Mouse (Mus musculus): ENCODE data around the gene Abtb2. TPM values are rescaled to one million over a fixed set of nuclear protein-coding genes. Genes with fewer than 3 reads are reported as not detected.

Gene Abtb2
- total and polyA plus RNA-seq, 2 experiments from 2014 or later: 12.3 to 45.9 TPM

GRCm38 (mm10) chr2:103650314-103650879 lies 84.3 kb downstream of the Abtb2 start:
- DNase-seq (ENCODE audit: low spot score): peak; percentile 32
- H3K9me3 ChIP-seq (replicated peaks; ENCODE audit: control insufficient read depth, low read length): no peaks in the 10 kb centered on the region
- H3K4me1 ChIP-seq (ENCODE audit: control insufficient read depth, insufficient read depth): peaks cover 30% of the 10 kb centered on the region
- H3K27ac ChIP-seq (ENCODE audit: low read depth): peak overlapping the region; percentile 62
- H3K36me3 ChIP-seq (replicated peaks; ENCODE audit: control insufficient read depth, insufficient read depth, low read length): no peaks in the 10 kb centered on the region
- no peak overlapping the region for H3K4me3 ChIP-seq (ENCODE audit: low read depth, low read length)
- H3K27me3 ChIP-seq (ENCODE audit: control insufficient read depth, insufficient read depth, low read length): no peaks in the 10 kb centered on the region
- 0 out of 2 replicates have a peak, but pooled peaks have one; percentile 17 for ATAC-seq (ENCODE audit: insufficient read depth, low read depth)
- H3K4me2 ChIP-seq (ENCODE audit: low read depth, low read length): no peak overlapping the region
- H3K9ac ChIP-seq (replicated peaks; ENCODE audit: low read depth, low read length): no peak overlapping the region
- 62% methylated on average over 2 of the region's 2 CpGs for WGBS
- no peak for TF ChIP-seq CTCF (IDR thresholded peaks at IDR 0.05; ENCODE audit: low read depth)
- no peak for TF ChIP-seq EP300 (IDR thresholded peaks at IDR 0.05; ENCODE audit: low read depth)

DNA sequence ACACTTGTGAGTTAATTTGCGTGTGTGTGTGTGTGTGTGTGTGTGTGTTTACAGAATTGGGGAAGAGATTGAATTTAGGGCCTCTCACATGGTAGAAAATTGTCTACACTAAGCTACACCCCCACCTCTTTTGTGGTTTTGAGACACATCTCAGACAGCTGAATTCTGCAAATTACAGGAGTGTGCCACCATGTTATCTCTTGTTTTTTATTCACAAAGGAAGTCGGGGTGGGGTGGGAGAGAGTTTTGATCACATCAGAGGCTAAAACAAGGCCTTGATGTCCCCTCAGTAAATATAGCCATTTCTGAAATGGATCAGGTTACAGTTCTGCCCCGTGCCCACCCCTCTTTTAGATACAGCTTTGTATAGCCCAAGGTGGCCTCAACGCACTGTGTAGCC lies 86.0 kb downstream of the Abtb2 start:
- Histone ChIP-seq H3K4me3 (ENCODE audit: low read depth, low read length) (no peak overlapping the region), H3K27me3 (ENCODE audit: control insufficient read depth, insufficient read depth, low read length) (no peaks in the 10 kb centered on the region), H3K4me2 (ENCODE audit: low read depth, low read length) (no peak overlapping the region), H3K27ac (ENCODE audit: low read depth) (no peak overlapping the region), H3K36me3 (replicated peaks; ENCODE audit: control insufficient read depth, insufficient read depth, low read length) (no peaks in the 10 kb centered on the region), H3K4me1 (ENCODE audit: control insufficient read depth, insufficient read depth) (peaks cover 41% of the 10 kb centered on the region), H3K9ac (replicated peaks; ENCODE audit: low read depth, low read length) (no peak overlapping the region), H3K9me3 (replicated peaks; ENCODE audit: control insufficient read depth, low read length) (no peaks in the 10 kb centered on the region)
- no peak for DNase-seq (ENCODE audit: low spot score)
- TF ChIP-seq EP300 (IDR thresholded peaks at IDR 0.05; ENCODE audit: low read depth) (no peak), CTCF (IDR thresholded peaks at IDR 0.05; ENCODE audit: low read depth) (no peak)
- 63% methylated on average over 4 of the region's 4 CpGs for WGBS
- ATAC-seq (ENCODE audit: insufficient read depth, low read depth): no peak

DNA sequence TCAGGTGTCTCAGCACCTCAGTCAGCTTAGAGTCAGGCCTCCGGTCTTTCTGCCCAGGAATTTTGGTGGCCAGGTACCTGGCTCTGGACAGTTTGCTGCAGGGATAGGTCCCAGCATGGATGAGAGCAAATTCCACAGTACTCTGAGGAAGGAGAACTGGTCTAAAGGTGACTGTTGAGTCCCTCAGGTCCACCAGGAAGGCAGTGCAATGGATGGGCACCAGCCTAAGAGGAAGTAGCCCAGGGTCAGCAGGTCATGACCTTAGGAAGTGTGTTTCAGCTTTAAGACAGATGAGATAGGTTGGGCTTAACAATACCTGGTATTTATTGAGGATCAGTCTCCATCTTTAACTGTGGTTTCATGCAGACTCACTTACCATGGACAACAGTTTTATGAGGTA lies 88.9 kb downstream of the Abtb2 start:
- no peak overlapping the region for H3K4me2 ChIP-seq (ENCODE audit: low read depth, low read length)
- 77% methylated on average over 1 of the region's 1 CpGs for WGBS

GRCm38 (mm10) chr2:103656028-103656427 lies 89.9 kb downstream of the Abtb2 start:
- TF ChIP-seq EP300 (IDR thresholded peaks at IDR 0.05; ENCODE audit: low read depth) (no peak), CTCF (IDR thresholded peaks at IDR 0.05; ENCODE audit: low read depth) (no peak)
- Histone ChIP-seq H3K36me3 (replicated peaks; ENCODE audit: control insufficient read depth, insufficient read depth, low read length) (no peaks in the 10 kb centered on the region), H3K27ac (ENCODE audit: low read depth) (no peak overlapping the region), H3K4me2 (ENCODE audit: low read depth, low read length) (no peak overlapping the region), H3K9ac (replicated peaks; ENCODE audit: low read depth, low read length) (no peak overlapping the region), H3K4me3 (ENCODE audit: low read depth, low read length) (no peak overlapping the region), H3K4me1 (ENCODE audit: control insufficient read depth, insufficient read depth) (peaks cover 51% of the 10 kb centered on the region), H3K9me3 (replicated peaks; ENCODE audit: control insufficient read depth, low read length) (no peaks in the 10 kb centered on the region), H3K27me3 (ENCODE audit: control insufficient read depth, insufficient read depth, low read length) (no peaks in the 10 kb centered on the region)
- ATAC-seq (ENCODE audit: insufficient read depth, low read depth) (peak; percentile 32; the same call in 1 of the 2 replicates), DNase-seq (ENCODE audit: low spot score) (no peak)

More for the DNA sequence above, 88.9 kb downstream of the Abtb2 start:
- DNase-seq (ENCODE audit: low spot score) (no peak), ATAC-seq (ENCODE audit: insufficient read depth, low read depth) (no peak)
- peaks cover 46% of the 10 kb centered on the region for H3K4me1 ChIP-seq (ENCODE audit: control insufficient read depth, insufficient read depth)
- no peak for TF ChIP-seq CTCF (IDR thresholded peaks at IDR 0.05; ENCODE audit: low read depth)
- H3K9me3 ChIP-seq (replicated peaks; ENCODE audit: control insufficient read depth, low read length): no peaks in the 10 kb centered on the region
- no peaks in the 10 kb centered on the region for H3K27me3 ChIP-seq (ENCODE audit: control insufficient read depth, insufficient read depth, low read length)
- H3K27ac ChIP-seq (ENCODE audit: low read depth): no peak overlapping the region
- no peak overlapping the region for H3K9ac ChIP-seq (replicated peaks; ENCODE audit: low read depth, low read length)
- no peaks in the 10 kb centered on the region for H3K36me3 ChIP-seq (replicated peaks; ENCODE audit: control insufficient read depth, insufficient read depth, low read length)
- H3K4me3 ChIP-seq (ENCODE audit: low read depth, low read length): no peak overlapping the region

DNA sequence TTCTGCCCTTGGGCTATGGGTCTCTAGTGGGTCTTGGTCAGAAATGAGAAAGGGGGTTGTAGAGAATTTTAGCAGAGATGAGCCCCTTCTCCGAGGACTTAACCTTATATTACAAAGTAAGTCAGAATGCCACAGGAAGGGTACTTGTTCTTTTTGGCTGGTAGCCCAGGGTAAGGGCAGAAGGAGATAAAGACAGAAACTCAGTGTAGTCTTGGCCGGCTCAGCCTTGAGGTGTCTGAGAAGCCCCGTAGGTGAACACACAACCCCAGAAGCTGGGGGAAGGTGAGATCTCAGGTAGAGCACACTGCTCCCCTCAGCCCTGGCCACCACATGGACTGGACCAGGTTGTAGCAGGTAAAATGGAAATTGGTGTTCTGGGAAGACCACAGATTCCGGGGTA lies 93.1 kb downstream of the Abtb2 start:
- no peaks in the 10 kb centered on the region for H3K9me3 ChIP-seq (replicated peaks; ENCODE audit: control insufficient read depth, low read length)
- no peak for TF ChIP-seq CTCF (IDR thresholded peaks at IDR 0.05; ENCODE audit: low read depth)
- no peak for TF ChIP-seq EP300 (IDR thresholded peaks at IDR 0.05; ENCODE audit: low read depth)
- no peak overlapping the region for H3K4me3 ChIP-seq (ENCODE audit: low read depth, low read length)
- DNase-seq (ENCODE audit: low spot score) (no peak), ATAC-seq (ENCODE audit: insufficient read depth, low read depth) (no peak)
- no peaks in the 10 kb centered on the region for H3K36me3 ChIP-seq (replicated peaks; ENCODE audit: control insufficient read depth, insufficient read depth, low read length)
- peaks cover 63% of the 10 kb centered on the region for H3K4me1 ChIP-seq (ENCODE audit: control insufficient read depth, insufficient read depth)
- 48% methylated on average over 4 of the region's 4 CpGs for WGBS
- H3K4me2 ChIP-seq (ENCODE audit: low read depth, low read length): no peak overlapping the region
- no peaks in the 10 kb centered on the region for H3K27me3 ChIP-seq (ENCODE audit: control insufficient read depth, insufficient read depth, low read length)
- H3K27ac ChIP-seq (ENCODE audit: low read depth): peak overlapping the region; percentile 14; the same call in 1 of the 2 replicates
- no peak overlapping the region for H3K9ac ChIP-seq (replicated peaks; ENCODE audit: low read depth, low read length)
